Mouse (Mus musculus) lung, embryonic 14.5 days (tissue): ENCODE results near the gene Btbd9. TPM values are rescaled to one million over a fixed set of nuclear protein-coding genes. Genes with fewer than 3 reads are reported as not detected.
"Not testable (repeated sequence)": the region's sequence is repeated elsewhere in the genome, so short reads cannot be mapped to it uniquely, and the experiment has no call there.

Experiments
- ATAC-seq: fragments of 200-750 bp; cut with Nextera tagmentation; 2 replicates; pipeline ENCODE4 v1.8.0; 2017; ENCODE audit warnings: mild to moderate bottlenecking, moderate TSS enrichment, moderate library complexity; ENCODE audit not compliant: insufficient read depth
- DNase-seq: peaks from one replicate; pipeline ENCODE4 v3.0.0-alpha.2; 2015
- H3K27ac ChIP-seq: fragments of 300-500 bp; sonication (generic); 2 replicates; pipeline ENCODE4 v1.5.1; 2014; ENCODE audit warnings: low read depth, mild to moderate bottlenecking, moderate library complexity
- H3K27me3 ChIP-seq: fragments of 300-500 bp; sonication (generic); 2 replicates; pipeline ENCODE4 v1.6.1; 2014; ENCODE audit warnings: low read length, control low read depth; ENCODE audit not compliant: insufficient read depth
- H3K36me3 ChIP-seq: fragments of 300-500 bp; sonication (generic); 2 replicates; pipeline ENCODE4 v1.6.1; 2014; ENCODE audit warnings: control low read depth; ENCODE audit not compliant: insufficient read depth
- H3K4me1 ChIP-seq: fragments of 300-500 bp; sonication (generic); 2 replicates; pipeline ENCODE4 v1.6.1; 2014; ENCODE audit warnings: antibody characterized with exemption, control low read depth; ENCODE audit not compliant: insufficient read depth
- H3K4me2 ChIP-seq: fragments of 300-500 bp; sonication (generic); 2 replicates; pipeline ENCODE4 v1.6.1; 2014; ENCODE audit warnings: mild to moderate bottlenecking
- H3K4me3 ChIP-seq: fragments of 300-500 bp; sonication (generic); 2 replicates; pipeline ENCODE4 v1.5.1; 2014; ENCODE audit warnings: low read depth, low read length
- H3K9ac ChIP-seq: fragments of 300-500 bp; sonication (generic); 2 replicates; pipeline ENCODE4 v1.6.1; 2014
- H3K9me3 ChIP-seq: fragments of 300-500 bp; sonication (generic); 2 replicates; pipeline ENCODE4 v1.6.1; 2016; ENCODE audit warnings: low read depth, low read length, control low read depth
- CTCF ChIP-seq: IDR thresholded peaks from 2 replicates; pipeline ENCODE4 v1.5.1; 2016; ENCODE audit warnings: antibody characterized with exemption, low read depth
- WGBS: fragments of 180-500 bp; shearing (Covaris S2); extraction: QIAGEN DNeasy Blood & Tissue Kit; methylation state at CpG from one replicate; pipeline ENCODE4 v1.1.7; 2014; 5-methylcytosine and 5-hydroxymethylcytosine counted together
- polyA plus RNA-seq: library from polyadenylated mRNA; unstranded; fragments of >200 nt; fragmentation: Nextera tagmentation; extraction: Ambion mirVana; gene quantifications from 2 replicates; pipeline ENCODE4 v1.2.1, GENCODE M21; 2014

The Btbd9 gene
- polyA plus RNA-seq, 1 experiment from 2014 or later, result 51.8 TPM

- H3K9ac ChIP-seq, result no peak overlapping the region
- WGBS, result 71% methylated on average over 4 of the region's 4 CpGs
Measured at GRCm38 (mm10) chr17:30512007-30512406, 64.3 kb downstream of the Btbd9 start.

GRCm38 (mm10) chr17:30511399-30511798 lies 64.9 kb downstream of the Btbd9 start:
- Histone ChIP-seq H3K9me3 (no peaks in the 10 kb centered on the region), H3K4me2 (no peak overlapping the region), H3K36me3 (0 out of 2 replicates have a peak, but pooled peaks cover 5% of the 10 kb centered on the region), H3K27me3 (peaks cover 8% of the 10 kb centered on the region), H3K4me3 (no peak overlapping the region), H3K9ac (no peak overlapping the region), H3K4me1 (no peaks in the 10 kb centered on the region), H3K27ac (no peak overlapping the region)
- no peak for DNase-seq
- WGBS, result 67% methylated on average over 6 of the region's 6 CpGs
- ATAC-seq, result no peak
- TF ChIP-seq CTCF, result no peak

More at GRCm38 (mm10) chr17:30512007-30512406, 64.3 kb downstream of the Btbd9 start:
- H3K27me3 ChIP-seq, result peaks cover 8% of the 10 kb centered on the region
- no peak for TF ChIP-seq CTCF
- H3K4me1 ChIP-seq, result no peaks in the 10 kb centered on the region
- H3K4me3 ChIP-seq, result no peak overlapping the region
- H3K4me2 ChIP-seq, result no peak overlapping the region
- no peak for ATAC-seq
- DNase-seq, result no peak
- no peaks in the 10 kb centered on the region for H3K9me3 ChIP-seq
- no peak overlapping the region for H3K27ac ChIP-seq
- H3K36me3 ChIP-seq, result 0 out of 2 replicates have a peak, but pooled peaks cover 6% of the 10 kb centered on the region

GRCm38 (mm10) chr17:30510171-30510570 lies 66.1 kb downstream of the Btbd9 start:
- Histone ChIP-seq H3K27ac (no peak overlapping the region), H3K9me3 (no peaks in the 10 kb centered on the region), H3K4me3 (no peak overlapping the region), H3K27me3 (peaks cover 8% of the 10 kb centered on the region), H3K9ac (no peak overlapping the region), H3K36me3 (no peaks in the 10 kb centered on the region), H3K4me2 (no peak overlapping the region), H3K4me1 (no peaks in the 10 kb centered on the region)
- 67% methylated on average over 6 of the region's 6 CpGs for WGBS
- no peak for DNase-seq
- ATAC-seq, result no peak
- no peak for TF ChIP-seq CTCF

- Histone ChIP-seq H3K9me3 (no peaks in the 10 kb centered on the region), H3K36me3 (no peaks in the 10 kb centered on the region), H3K4me2 (no peak overlapping the region), H3K4me3 (no peak overlapping the region), H3K4me1 (no peaks in the 10 kb centered on the region), H3K27ac (no peak overlapping the region), H3K9ac (no peak overlapping the region), H3K27me3 (peaks cover 8% of the 10 kb centered on the region)
- 84% methylated on average over 6 of the region's 6 CpGs for WGBS
- ATAC-seq, result no peak
- DNase-seq, result no peak
- no peak for TF ChIP-seq CTCF
Measured at GRCm38 (mm10) chr17:30509646-30510045, 66.6 kb downstream of the Btbd9 start.

GRCm38 (mm10) chr17:30507636-30508576 lies 68.4 kb downstream of the Btbd9 start:
- no peak overlapping the region for H3K4me3 ChIP-seq
- H3K4me1 ChIP-seq, result no peaks in the 10 kb centered on the region
- TF ChIP-seq CTCF, result peak; percentile 31; the same call in 1 of the 2 replicates
- no peaks in the 10 kb centered on the region for H3K36me3 ChIP-seq
- 67% methylated on average over 9 of the region's 9 CpGs for WGBS
- no peak overlapping the region for H3K9ac ChIP-seq
- ATAC-seq, result no peak
- H3K27ac ChIP-seq, result no peak overlapping the region
- no peak overlapping the region for H3K4me2 ChIP-seq
- H3K27me3 ChIP-seq, result peaks cover 3% of the 10 kb centered on the region; the same call in 1 of the 2 replicates
- no peaks in the 10 kb centered on the region for H3K9me3 ChIP-seq
- peak; percentile 65 for DNase-seq

- Histone ChIP-seq H3K9ac (no peak overlapping the region), H3K4me2 (no peak overlapping the region), H3K9me3 (no peaks in the 10 kb centered on the region), H3K27me3 (peaks cover 3% of the 10 kb centered on the region; the same call in 1 of the 2 replicates), H3K4me1 (no peaks in the 10 kb centered on the region), H3K36me3 (no peaks in the 10 kb centered on the region), H3K27ac (no peak overlapping the region), H3K4me3 (no peak overlapping the region)
- 60% methylated on average over 5 of the region's 5 CpGs for WGBS
- no peak for TF ChIP-seq CTCF
- no peak for DNase-seq
- ATAC-seq, result no peak
Measured at GRCm38 (mm10) chr17:30506916-30507315, 69.4 kb downstream of the Btbd9 start.

GRCm38 (mm10) chr17:30499541-30499940 lies 76.7 kb downstream of the Btbd9 start:
- not testable (repeated sequence) for H3K4me2 ChIP-seq, H3K4me3 ChIP-seq, H3K27ac ChIP-seq, H3K9ac ChIP-seq, H3K36me3 ChIP-seq, H3K9me3 ChIP-seq, H3K27me3 ChIP-seq, DNase-seq, ATAC-seq, H3K4me1 ChIP-seq
- 95% methylated on average over 11 of the region's 11 CpGs for WGBS
